Mouse (Mus musculus) lung, embryonic 14.5 days (tissue): ENCODE results near the gene Kalrn. TPM values are rescaled to one million over a fixed set of nuclear protein-coding genes. Genes with fewer than 3 reads are reported as not detected.
A peak's percentile ranks its signal among the peaks of the same experiment; 100 is the strongest.

Experiments used
- ATAC-seq: fragments of 200-750 bp; cut with Nextera tagmentation; 2 replicates; pipeline ENCODE4 v1.8.0; 2017; ENCODE audit warnings: mild to moderate bottlenecking, moderate TSS enrichment, moderate library complexity; ENCODE audit not compliant: insufficient read depth
- DNase-seq: peaks from one replicate; pipeline ENCODE4 v3.0.0-alpha.2; 2015
- H3K27ac ChIP-seq: fragments of 300-500 bp; sonication (generic); 2 replicates; pipeline ENCODE4 v1.5.1; 2014; ENCODE audit warnings: low read depth, mild to moderate bottlenecking, moderate library complexity
- H3K27me3 ChIP-seq: fragments of 300-500 bp; sonication (generic); 2 replicates; pipeline ENCODE4 v1.6.1; 2014; ENCODE audit warnings: low read length, control low read depth; ENCODE audit not compliant: insufficient read depth
- H3K36me3 ChIP-seq: fragments of 300-500 bp; sonication (generic); 2 replicates; pipeline ENCODE4 v1.6.1; 2014; ENCODE audit warnings: control low read depth; ENCODE audit not compliant: insufficient read depth
- H3K4me1 ChIP-seq: fragments of 300-500 bp; sonication (generic); 2 replicates; pipeline ENCODE4 v1.6.1; 2014; ENCODE audit warnings: antibody characterized with exemption, control low read depth; ENCODE audit not compliant: insufficient read depth
- H3K4me2 ChIP-seq: fragments of 300-500 bp; sonication (generic); 2 replicates; pipeline ENCODE4 v1.6.1; 2014; ENCODE audit warnings: mild to moderate bottlenecking
- H3K4me3 ChIP-seq: fragments of 300-500 bp; sonication (generic); 2 replicates; pipeline ENCODE4 v1.5.1; 2014; ENCODE audit warnings: low read depth, low read length
- H3K9ac ChIP-seq: fragments of 300-500 bp; sonication (generic); 2 replicates; pipeline ENCODE4 v1.6.1; 2014
- H3K9me3 ChIP-seq: fragments of 300-500 bp; sonication (generic); 2 replicates; pipeline ENCODE4 v1.6.1; 2016; ENCODE audit warnings: low read depth, low read length, control low read depth
- CTCF ChIP-seq: IDR thresholded peaks from 2 replicates; pipeline ENCODE4 v1.5.1; 2016; ENCODE audit warnings: antibody characterized with exemption, low read depth
- WGBS: fragments of 180-500 bp; shearing (Covaris S2); extraction: QIAGEN DNeasy Blood & Tissue Kit; methylation state at CpG from one replicate; pipeline ENCODE4 v1.1.7; 2014; 5-methylcytosine and 5-hydroxymethylcytosine counted together
- polyA plus RNA-seq: library from polyadenylated mRNA; unstranded; fragments of >200 nt; fragmentation: Nextera tagmentation; extraction: Ambion mirVana; gene quantifications from 2 replicates; pipeline ENCODE4 v1.2.1, GENCODE M21; 2014

Kalrn gene
- polyA plus RNA-seq, 1 experiment from 2014 or later = 15.0 TPM

GRCm38 (mm10) chr16:34440994-34441414 lies 132.3 kb downstream of the Kalrn start:
- no peaks in the 10 kb centered on the region for H3K9me3 ChIP-seq
- H3K9ac ChIP-seq = no peak overlapping the region
- ATAC-seq = peak; percentile 98
- no peaks in the 10 kb centered on the region for H3K36me3 ChIP-seq
- peak overlapping the region; percentile 88 for H3K27ac ChIP-seq
- no peak overlapping the region for H3K4me2 ChIP-seq
- no peak overlapping the region for H3K4me3 ChIP-seq
- H3K4me1 ChIP-seq = peaks cover 31% of the 10 kb centered on the region
- TF ChIP-seq CTCF = no peak
- DNase-seq = peak; percentile 98
- no peaks in the 10 kb centered on the region for H3K27me3 ChIP-seq
- WGBS = 21% methylated on average over 4 of the region's 4 CpGs

GRCm38 (mm10) chr16:34440019-34440615 lies 133.2 kb downstream of the Kalrn start:
- Histone ChIP-seq H3K9ac (no peak overlapping the region), H3K27ac (peak overlapping the region; percentile 88), H3K36me3 (no peaks in the 10 kb centered on the region), H3K4me2 (no peak overlapping the region), H3K4me1 (peaks cover 28% of the 10 kb centered on the region), H3K4me3 (no peak overlapping the region), H3K27me3 (no peaks in the 10 kb centered on the region), H3K9me3 (no peaks in the 10 kb centered on the region)
- 46% methylated on average over 8 of the region's 8 CpGs for WGBS
- DNase-seq (peak; percentile 87), ATAC-seq (no peak)
- no peak for TF ChIP-seq CTCF

- Histone ChIP-seq H3K27ac (no peak overlapping the region), H3K27me3 (no peaks in the 10 kb centered on the region), H3K4me3 (no peak overlapping the region), H3K36me3 (no peaks in the 10 kb centered on the region), H3K9ac (no peak overlapping the region), H3K9me3 (no peaks in the 10 kb centered on the region), H3K4me1 (peaks cover 11% of the 10 kb centered on the region), H3K4me2 (no peak overlapping the region)
- DNase-seq (no peak), ATAC-seq (no peak)
- no peak for TF ChIP-seq CTCF
- WGBS = 79% methylated on average over 5 of the region's 5 CpGs
Observed at GRCm38 (mm10) chr16:34430131-34430530, 143.2 kb downstream of the Kalrn start.

- H3K4me3 ChIP-seq = no peak overlapping the region
- TF ChIP-seq CTCF = no peak
- DNase-seq = no peak
Observed at GRCm38 (mm10) chr16:34427654-34428053, 145.7 kb downstream of the Kalrn start.

GRCm38 (mm10) chr16:34421473-34421872 lies 151.9 kb downstream of the Kalrn start:
- no peaks in the 10 kb centered on the region for H3K27me3 ChIP-seq
- no peak overlapping the region for H3K4me3 ChIP-seq
- no peaks in the 10 kb centered on the region for H3K9me3 ChIP-seq
- no peaks in the 10 kb centered on the region for H3K36me3 ChIP-seq
- ATAC-seq = peak; percentile 63; the same call in 1 of the 2 replicates
- no peak overlapping the region for H3K4me2 ChIP-seq
- DNase-seq = no peak
- H3K9ac ChIP-seq = no peak overlapping the region
- TF ChIP-seq CTCF = no peak
- H3K4me1 ChIP-seq = peaks cover 27% of the 10 kb centered on the region
- no peak overlapping the region for H3K27ac ChIP-seq
- WGBS = 17% methylated on average over 6 of the region's 6 CpGs

More at GRCm38 (mm10) chr16:34427654-34428053, 145.7 kb downstream of the Kalrn start:
- no peaks in the 10 kb centered on the region for H3K9me3 ChIP-seq
- ATAC-seq = no peak
- H3K4me1 ChIP-seq = peaks cover 12% of the 10 kb centered on the region
- no peaks in the 10 kb centered on the region for H3K27me3 ChIP-seq
- H3K9ac ChIP-seq = no peak overlapping the region
- 36% methylated on average over 5 of the region's 5 CpGs for WGBS
- H3K27ac ChIP-seq = no peak overlapping the region
- no peaks in the 10 kb centered on the region for H3K36me3 ChIP-seq
- H3K4me2 ChIP-seq = no peak overlapping the region

GRCm38 (mm10) chr16:34417966-34418365 lies 155.4 kb downstream of the Kalrn start:
- 71% methylated on average over 3 of the region's 3 CpGs for WGBS
- no peaks in the 10 kb centered on the region for H3K36me3 ChIP-seq
- H3K4me3 ChIP-seq = no peak overlapping the region
- no peaks in the 10 kb centered on the region for H3K27me3 ChIP-seq
- H3K4me2 ChIP-seq = no peak overlapping the region
- H3K9me3 ChIP-seq = no peaks in the 10 kb centered on the region
- DNase-seq = no peak
- H3K9ac ChIP-seq = no peak overlapping the region
- ATAC-seq = no peak
- H3K27ac ChIP-seq = no peak overlapping the region
- TF ChIP-seq CTCF = no peak
- H3K4me1 ChIP-seq = peaks cover 32% of the 10 kb centered on the region

GRCm38 (mm10) chr16:34417383-34417782 lies 155.9 kb downstream of the Kalrn start:
- whole genome bisulfite sequencing = 81% methylated on average over 3 of the region's 3 CpGs
- no peak overlapping the region for H3K4me2 ChIP-seq
- peaks cover 32% of the 10 kb centered on the region for H3K4me1 ChIP-seq
- no peak for ATAC-seq
- no peaks in the 10 kb centered on the region for H3K27me3 ChIP-seq
- H3K9ac ChIP-seq = no peak overlapping the region
- H3K4me3 ChIP-seq = no peak overlapping the region
- H3K27ac ChIP-seq = no peak overlapping the region
- H3K36me3 ChIP-seq = no peaks in the 10 kb centered on the region
- TF ChIP-seq CTCF = no peak
- DNase-seq = no peak
- no peaks in the 10 kb centered on the region for H3K9me3 ChIP-seq
